Mouse (Mus musculus) hematopoietic stem cell, adult 5-6 weeks (primary cell): ENCODE measurements at regions not wholly inside any gene's neighbourhood (a gene's known extent, or its start where the extent isn't known, plus 50 kb on each side); places are given as distances from the start of the nearest gene placed in this dataset.

ENCODE experiments used
- ATAC-seq, 2 experiments: fragments of 125-278 bp in 1 of 2; replicated peaks in 1 of 2; 2 replicates each; pipeline ENCODE4 v1.8.0; 2016 to 2017; ENCODE audit warnings: inconsistent platforms in 2 of 2, mild to moderate bottlenecking in 2 of 2, moderate number of reproducible peaks in 2 of 2, low read depth in 1 of 2, moderate TSS enrichment in 1 of 2; ENCODE audit not compliant: low FRiP score in 2 of 2, poor library complexity in 2 of 2, severe bottlenecking in 2 of 2, insufficient read depth in 1 of 2, low TSS enrichment in 1 of 2

DNA sequence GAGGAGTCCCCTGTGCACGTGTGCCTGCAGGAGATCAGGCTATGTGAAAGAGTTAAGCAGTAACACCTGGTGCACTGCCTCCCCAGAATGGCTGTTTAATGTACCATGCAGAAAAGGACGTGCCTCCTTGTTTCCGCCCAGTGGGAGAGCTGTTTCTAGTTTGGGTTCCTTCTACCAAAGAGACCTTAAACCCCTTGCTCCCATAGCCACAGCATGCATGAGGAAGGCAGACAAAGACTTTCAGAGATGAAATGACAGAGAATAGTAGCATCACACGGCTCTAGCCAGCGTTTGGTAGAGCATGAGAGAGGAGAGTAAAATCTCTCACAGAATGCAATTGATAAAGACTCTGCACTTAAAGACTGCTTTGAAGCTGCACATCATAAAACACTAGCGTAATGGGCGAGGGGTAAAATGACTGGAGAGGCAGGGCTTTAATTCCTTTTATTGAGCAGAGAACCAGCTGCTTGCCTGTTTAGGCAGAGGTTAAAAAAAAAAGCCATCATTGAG is 74.3 kb upstream of the Gbe1 start:
- no peak for ATAC-seq

DNA sequence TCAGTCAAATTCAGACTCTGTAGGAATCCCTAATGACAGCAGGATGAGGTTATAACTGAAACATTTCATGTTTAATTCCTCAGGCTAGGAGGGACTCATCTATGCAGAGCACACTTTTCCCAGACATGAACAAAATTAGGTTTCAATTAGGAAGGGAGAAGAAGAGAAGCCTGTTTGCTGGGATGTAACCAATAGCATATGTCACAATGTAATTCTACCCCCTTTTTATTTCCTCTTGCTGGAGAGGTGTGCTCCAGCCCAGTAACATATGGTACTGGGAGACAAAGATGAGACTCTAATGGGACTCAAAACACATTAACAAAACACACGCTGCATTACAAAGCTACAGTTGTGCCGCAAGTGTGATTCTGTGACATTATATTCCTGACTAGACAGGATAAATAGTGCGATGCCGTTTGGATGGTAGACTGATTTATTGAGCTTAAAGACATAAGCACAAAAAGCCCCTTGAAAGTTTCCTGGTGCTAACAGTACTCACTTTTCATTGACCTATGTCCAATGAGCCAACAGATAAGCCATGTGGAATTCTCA is 69.5 kb upstream of the Gbe1 start:
- no peak for ATAC-seq

- ATAC-seq = no peak
Observed at GRCm38 (mm10) chr16:70244963-70245362, 68.8 kb upstream of the Gbe1 start.

DNA sequence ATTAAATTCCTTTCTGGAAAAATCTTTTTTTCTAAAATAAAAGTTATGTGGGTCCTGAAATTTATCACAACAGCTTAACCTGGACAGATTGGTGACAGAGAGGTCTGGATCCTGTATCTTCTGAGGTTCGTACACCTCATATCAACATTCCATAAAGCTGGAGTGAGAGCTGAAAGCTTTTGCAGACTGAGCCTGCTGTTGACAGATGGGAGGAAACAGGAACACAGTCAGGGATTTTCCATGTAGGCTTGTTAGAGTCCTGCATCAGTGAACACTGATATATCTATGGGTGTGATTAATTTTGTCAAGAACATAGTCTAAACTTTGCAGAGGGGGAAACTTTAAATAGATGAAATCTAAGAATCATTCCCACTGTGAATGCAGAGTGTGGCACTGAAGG is 54.4 kb upstream of the Gbe1 start:
- no peak for ATAC-seq

DNA sequence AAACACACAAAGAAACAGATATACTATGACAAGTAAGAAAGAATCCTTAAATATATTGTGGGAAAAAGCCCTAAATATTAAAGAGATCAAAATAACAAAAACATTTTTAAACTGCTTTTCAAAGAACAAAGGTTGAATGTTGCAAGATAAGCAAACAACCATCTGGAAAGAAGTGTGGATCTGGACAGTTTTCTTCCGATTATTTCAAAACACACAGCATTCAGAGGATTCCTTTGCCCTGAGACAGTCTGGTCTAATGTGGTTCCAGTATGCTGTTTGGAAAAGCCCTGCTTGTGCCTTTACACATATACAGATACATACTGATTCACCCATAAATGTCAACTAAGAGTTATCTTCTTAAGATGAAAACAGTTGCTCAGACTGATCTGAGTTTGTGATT is 53.6 kb upstream of the Gbe1 start:
- ATAC-seq = no peak
